Mouse (Mus musculus): Measurements from ENCODE around the gene Ccdc191. TPM values are rescaled to one million over a fixed set of nuclear protein-coding genes. Genes with fewer than 3 reads are reported as not detected.
A peak's percentile ranks its signal among the peaks of the same experiment; 100 is the strongest.

The Ccdc191 gene
- 8.6 and 10.7 TPM in 2 replicates for total RNA-seq (2021)
- long read RNA-seq, partial matches to known transcripts: 1 of 4 reads
- long read RNA-seq, other reads (novel, unspliced or antisense): 1 of 4 reads

DNA sequence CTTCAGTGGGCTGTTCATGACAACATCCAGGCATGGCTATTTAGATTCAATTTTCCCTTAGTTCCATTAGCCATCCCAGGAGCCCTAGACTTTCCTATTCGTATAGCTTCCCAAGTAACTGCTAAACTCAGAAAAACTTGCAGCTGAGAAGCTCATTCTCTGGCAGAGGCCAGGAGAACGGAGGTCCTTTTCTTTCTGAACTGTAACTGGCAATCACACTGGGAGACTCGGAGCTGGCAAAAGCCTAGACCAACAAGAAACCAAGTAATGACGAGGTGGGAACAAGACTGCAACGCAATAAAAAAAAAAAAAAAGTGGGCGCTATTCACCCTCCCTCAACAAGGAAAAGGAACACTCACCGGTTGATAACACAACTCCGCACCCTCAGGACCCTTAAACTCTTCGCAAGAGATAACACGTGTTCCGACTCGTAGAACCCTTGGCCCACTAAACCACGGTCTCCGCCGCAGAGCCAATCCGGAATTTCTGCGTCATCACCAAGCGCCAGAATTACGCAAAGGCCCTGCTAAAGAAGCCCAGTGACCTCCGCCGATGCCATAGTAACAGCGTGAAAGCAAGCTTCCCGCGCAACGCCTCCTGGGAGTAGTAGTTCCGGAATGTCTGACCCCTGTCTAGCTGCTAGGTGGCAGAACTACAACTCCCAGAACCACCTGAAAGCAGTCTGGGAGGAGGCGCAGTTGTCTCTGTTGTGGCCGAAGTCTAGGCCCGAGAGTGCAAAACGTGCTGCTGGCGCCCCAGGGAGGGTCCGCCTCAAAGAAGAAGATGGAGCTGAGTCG, at the start of gene Ccdc191:
Gene Ccdc191 (plus strand): TSS at position 593 of the 797 bp plus-strand sequence.
- DNase-seq: peak; percentile 98

DNA sequence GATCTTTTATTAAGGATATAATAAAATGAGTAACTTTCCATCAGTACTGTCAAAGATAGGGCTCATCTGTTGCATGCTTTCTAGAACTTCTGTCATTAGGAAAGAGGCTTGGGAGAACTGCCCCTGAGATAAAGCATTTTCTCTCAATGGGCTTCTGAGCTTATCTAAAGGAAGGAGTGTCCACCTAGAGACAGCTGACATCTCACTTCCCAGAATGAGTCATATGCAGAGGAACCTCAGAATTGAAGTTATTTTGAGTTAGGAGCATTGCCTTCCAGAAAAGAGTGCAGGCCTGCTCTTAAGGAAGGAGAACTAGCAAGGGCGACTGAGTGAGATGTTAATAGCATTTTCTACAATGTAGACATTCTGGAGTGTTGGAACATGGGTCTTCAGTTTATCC, 48.4 kb upstream of the Ccdc191 start:
- DNase-seq: no peak

DNA sequence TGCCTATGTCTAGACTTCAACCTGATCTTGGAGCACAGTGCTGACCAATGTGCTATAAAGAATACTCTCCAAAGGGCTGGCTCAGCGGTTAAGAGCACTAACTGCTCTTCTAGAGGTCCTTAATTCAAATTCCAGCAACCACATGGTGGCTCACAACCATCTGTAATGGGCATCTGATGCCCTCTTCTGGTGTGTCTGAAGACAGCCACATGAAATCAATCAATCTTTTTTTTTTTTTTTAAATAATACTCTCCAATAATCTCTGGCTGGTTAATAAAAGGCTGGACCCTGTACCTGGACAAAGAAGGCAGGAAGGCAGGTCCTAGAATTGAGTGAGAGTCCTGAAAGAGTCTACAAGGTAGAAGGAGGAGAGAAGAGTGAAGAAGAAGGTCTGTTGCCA, 39.8 kb upstream of the Ccdc191 start:
- DNase-seq: no peak

DNA sequence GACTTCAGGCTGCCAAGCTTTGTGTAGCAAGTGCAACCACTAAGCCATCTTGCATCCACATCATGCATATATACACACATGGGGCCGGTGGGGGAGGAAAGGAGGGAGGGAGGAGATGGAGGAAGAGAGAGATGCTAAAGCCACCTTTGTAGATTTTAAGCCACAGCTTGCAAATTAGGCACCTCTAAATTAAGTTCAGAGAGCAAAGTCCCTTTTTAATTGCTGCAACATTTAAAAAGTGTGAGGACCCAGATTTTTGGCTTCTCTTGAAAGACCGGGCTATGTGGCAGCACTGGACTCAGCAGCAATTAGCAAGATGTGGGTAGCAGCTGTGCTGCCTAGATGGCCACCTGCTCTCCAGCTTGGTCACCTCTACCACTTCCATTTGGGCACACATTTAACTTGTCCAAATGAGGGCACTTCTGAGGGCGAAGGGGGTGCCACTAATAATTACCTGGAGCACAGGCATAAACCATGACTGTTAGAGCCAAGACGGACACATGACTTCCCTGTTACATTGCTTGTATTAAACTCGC, 30.6 kb upstream of the Ccdc191 start:
- DNase-seq: no peak

DNA sequence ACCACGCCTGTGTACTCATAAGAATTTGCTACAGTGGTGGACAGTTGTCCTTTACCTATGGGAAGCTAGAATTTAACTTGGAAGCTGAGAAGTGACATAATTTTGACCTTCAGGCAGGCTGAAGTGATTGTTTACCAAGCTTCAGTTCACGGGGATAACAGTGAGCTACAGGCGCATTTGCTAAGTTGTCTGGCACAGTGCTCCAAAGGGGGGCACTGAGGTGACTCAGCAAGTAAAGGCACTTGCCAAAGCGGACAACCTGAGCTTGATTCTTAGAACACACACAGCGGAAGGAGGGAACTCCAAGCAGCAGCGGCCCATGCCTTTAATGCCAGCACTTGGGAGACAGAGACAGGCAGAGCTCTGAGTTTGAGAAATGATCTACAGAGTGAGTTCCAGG, 29.0 kb upstream of the Ccdc191 start:
- DNase-seq: no peak

DNA sequence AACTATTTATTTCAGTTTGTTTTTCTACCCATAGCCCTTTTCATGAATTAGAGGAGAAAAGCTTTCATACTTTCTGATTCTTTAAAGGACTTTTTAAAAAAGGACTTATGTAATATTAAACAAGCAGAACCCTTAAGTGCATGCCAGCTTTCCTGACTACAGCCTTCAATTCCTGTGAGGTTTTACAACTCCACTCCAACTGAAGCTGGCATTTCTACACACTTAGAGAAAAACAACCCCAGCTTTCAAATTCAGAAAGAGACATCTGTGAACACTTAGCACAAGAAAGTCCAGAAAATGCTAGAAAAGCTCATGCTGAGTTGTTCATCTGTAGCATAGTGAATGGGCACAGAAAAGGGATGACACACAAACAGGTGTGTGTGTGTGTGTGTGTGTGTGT, 19.8 kb upstream of the Ccdc191 start:
- DNase-seq: no peak

DNA sequence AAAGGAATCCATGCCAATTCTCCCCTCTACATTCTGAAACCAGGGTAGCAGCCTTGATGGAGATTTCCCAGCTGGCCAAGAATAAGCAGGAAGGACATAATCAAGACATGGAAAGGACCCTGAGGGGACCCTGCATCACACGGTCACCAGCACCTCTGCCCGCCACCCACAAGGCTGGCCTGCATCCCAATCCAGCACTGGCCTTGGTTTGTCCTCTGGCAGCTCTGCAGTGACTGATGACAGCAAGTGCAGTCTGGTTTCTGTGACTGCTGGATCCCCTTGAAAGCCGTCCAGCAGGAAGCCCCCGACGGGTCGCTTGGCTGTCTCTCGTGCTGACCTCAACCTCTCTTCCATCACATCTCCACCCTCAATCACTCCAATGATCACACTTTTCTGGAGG, 18.2 kb upstream of the Ccdc191 start:
- peak; percentile 18 for DNase-seq

DNA sequence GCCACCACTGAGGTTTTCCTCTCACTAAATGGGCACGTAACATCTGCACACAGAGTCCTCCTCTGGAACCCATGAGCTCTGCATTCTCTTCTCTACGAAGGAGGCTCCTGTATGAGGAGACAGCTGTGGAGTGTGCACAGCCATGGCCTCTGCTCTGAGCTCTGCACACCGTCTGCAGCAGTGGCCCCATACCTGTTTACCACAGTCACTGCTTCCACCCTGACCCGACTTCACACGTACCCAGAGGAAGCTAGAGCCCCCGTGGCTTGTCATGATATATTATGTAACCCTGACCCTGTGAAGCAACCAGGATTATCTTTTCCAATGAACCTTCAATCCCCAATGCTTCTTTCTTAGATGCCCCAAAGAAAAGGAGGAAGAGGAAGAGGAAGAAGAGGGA, 9.8 kb upstream of the Ccdc191 start:
- no peak for DNase-seq

DNA sequence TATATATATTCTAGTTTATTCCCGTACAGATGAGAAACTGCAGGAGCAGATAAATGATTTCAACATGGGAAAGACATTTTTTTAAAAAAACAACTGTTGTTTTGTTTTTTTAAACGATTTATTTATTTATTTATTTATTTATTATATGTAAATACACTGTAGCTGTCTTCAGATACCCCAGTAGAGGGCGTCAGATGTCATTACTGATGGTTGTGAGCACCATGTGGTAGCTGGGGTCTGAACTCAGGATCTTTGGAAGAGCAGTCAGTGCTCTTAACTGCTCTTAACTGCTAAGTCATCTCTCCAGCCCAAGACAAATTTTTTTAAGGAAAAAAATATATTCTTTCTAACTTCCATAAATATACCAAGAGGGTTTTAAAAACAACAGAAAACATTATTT, 8.0 kb upstream of the Ccdc191 start:
- DNase-seq: no peak

DNA sequence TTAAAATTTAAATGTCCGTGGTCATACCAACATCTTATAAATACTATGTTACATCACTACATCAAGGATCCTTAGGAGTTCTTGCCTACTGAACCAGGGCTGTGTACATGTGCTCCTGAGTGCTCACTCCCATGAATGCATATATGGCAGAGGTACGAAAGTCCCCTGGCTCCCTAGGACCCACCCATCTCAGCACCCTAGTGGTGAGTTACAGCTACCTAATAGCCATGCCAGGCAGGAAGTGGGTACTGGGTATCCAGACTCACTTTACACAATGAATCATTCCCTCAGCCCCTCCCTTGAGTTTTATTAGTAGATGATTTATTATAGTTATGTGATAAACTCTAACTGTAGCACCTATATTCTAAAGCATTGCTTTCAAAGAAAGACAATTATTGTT, 7.3 kb upstream of the Ccdc191 start:
- no peak for DNase-seq

DNA sequence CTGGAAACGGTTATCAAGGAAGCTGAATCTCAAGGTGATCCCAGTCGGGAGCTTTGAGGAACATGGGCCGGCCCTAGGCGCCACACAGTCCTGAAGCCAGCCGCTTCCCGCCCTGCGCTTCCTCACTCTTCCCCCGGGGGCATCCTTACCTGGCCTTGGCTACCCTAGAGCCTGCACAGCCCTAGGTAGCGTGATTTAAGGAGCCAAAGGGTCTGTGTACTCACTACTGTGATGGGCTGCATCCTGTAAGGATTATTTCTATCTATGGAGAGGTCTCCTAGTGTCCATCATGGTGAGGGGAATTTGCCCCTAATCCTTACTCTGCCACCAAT, 371 bp downstream of the Ccdc191 start:
- no peak for DNase-seq

DNA sequence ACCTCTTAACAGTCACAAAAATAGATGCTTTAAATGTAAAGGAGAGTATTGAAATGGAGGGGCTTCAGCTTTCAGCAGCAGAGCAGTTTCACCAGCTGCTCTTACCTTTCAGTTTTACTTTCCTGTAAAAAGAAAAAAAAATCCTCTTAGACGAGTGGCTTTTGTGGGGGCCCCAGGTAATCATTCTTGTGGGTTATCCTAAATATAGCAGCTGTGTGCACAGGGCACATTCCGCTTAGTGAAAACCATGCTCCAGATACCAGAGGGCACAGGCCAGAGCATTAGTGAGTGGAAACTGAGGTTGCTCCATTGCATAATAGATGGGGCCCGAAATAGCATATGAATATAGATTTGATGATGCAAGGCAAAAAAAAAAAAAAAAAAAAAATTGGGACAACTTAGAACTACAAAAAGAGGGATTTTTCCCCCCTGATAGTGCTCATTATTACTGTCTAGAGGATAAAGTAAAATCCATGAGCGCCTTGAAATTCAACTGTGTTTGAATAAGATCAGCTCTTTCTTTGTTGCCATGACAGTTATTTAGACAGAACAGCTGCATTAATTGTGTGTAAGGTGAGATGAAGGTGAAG, 1.2 kb downstream of the Ccdc191 start:
- no peak for DNase-seq

DNA sequence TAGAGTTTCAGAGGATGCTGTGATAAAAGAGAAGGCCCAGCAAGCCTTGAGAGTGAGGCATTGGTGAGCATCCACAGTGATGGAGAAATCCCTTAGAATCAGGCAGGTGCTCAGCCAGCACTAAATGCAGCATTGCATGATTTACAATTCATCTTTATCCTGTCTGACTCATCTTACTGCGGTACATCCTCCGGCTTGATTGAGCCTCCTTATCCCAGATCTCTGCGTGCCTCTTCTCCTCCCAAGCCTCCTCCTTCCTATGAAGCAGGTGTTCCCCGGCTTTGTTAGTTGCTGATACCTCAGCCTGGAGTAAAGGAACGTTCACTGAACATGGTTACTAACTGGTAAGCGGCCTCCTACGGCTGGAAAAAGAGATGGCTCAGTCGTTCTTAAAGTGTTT, 4.9 kb downstream of the Ccdc191 start:
- no peak for DNase-seq

DNA sequence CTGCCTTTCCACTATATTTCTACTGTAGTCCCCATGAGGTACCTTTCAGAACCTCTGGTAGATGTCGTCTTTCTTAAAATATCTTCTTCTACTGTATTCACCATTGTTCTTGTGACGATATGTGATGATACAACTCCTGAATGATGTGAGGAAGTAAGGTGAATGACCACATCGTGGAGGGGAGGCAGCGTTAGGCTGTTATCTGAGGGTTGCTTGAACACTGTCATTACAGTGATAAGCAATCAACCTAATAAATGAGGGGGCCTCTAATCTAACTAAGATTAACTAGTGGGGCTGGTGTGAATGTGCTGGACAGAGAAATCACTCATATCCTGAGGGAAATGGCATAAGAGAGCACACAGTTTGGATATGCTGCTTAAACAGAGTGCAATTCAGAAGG, 10.5 kb downstream of the Ccdc191 start:
- no peak for DNase-seq

DNA sequence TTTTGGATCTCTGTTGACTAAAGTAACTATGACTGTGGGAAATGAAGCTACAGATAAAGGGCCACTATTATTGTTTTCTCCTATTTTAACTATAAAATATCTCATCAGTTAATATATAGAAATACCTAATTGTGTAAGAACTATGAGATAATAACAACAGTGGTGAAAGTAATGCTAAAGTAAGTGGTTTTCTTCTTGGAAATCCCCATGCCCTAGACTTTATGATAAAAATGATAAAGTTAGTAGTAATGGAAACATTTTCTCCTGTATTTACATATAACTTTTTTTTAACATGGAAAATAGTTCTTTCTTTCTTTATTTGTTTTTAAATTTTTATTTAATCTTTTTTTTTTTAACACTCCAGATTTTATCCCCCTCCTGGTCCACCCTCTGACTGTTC, 11.0 kb downstream of the Ccdc191 start:
- no peak for DNase-seq

DNA sequence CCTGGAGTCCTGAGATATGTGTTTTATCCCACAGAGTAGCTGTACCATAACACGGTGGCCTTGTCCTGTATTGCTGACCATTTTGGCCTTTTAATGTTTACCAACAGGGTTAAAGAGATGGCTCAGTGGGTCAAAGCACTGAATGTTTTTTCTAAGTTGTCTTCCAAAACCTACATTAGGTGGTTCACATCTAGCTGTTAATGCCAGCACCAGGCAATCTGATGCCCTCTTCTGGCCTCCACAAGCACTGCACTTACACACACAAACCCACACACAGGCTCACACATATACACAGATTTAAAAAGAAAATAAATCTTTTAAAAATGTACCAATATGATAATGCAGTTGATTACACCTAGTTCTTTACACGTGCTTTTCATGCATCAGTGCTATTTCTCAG, 19.3 kb downstream of the Ccdc191 start:
- no peak for DNase-seq

DNA sequence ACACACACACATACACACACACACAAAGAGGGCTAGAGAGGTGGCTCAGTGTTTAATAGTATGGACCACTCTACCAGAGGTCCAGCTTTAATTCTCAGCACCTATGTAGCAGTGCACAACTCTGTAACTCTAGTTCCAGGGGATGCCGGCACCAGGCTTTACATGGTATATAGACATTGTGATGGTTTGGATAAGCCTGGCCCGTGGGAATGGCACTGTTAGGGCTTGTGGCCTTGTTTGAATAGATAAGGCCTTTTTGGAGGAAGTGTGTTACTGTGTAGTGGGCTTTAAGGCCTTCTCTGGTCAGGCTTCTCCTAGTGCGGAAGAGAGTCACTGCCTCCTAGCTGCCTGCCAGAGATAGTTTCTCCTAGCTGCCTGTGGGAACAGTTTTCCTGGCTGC, 29.3 kb downstream of the Ccdc191 start:
- no peak for DNase-seq

DNA sequence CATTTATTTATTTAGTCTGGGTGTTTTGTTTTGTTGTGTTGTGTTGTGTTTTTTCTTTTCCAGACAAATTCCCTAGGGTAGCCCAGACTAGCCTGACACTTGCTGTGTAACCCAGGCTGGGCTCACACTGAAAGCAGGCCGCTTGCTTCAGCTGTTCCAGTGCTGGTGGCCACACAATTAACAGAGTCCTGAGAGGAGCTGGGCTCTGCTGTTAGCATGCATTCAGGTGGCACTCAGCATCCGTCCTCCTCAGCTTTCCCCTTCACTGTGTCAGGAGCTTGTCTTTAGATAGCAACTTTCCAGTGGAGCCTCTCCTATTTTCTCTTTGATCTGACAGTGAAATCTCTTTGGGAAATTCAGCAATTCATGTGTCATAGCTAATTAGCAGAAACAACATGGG, 32.4 kb downstream of the Ccdc191 start:
- no peak for DNase-seq

DNA sequence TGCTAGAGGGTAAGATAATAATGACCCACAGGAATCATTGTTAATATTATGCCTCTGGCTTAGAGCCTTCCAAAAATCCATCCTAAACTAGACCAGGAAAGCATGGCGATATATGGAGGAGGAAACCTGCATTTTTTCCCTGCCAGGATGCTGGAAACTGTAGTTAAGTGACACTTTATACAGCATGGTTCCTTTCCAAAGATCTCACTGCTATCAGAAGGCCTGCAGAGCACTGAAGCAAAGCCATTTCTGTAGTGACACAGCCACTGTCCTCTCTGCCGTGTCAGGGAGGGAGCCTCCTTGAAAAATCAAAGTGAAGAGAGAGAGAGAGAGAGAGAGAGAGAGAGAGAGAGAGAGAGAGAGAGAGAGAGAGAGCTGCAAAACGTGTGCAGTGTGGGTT, 33.0 kb downstream of the Ccdc191 start:
- DNase-seq: no peak

DNA sequence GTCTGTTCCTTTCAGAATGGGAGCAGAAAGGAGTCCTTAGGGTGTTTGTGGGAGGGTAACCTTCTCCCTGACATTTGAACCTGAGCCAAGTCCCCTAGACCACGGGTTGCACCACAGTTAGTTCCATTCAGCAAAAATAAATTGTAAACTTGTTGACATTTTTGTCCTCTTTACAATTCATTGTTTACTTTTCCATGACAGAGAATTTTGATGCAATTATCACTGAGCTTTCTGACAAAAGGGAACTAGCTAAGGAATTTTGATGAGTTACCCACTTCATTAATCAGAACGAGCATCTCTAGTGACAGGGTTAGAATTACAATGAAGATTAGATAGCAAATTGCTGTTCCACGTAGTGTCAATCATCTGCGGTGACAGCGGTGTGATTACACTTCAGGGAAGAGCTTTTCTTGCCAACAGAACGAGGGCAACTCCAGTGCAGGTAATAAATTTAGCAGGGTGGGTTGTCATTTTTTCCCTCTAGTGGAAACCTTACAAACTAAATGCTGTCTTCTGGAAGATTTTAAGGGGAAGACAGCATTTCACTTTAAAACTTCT, 35.5 kb downstream of the Ccdc191 start:
- no peak for DNase-seq

DNA sequence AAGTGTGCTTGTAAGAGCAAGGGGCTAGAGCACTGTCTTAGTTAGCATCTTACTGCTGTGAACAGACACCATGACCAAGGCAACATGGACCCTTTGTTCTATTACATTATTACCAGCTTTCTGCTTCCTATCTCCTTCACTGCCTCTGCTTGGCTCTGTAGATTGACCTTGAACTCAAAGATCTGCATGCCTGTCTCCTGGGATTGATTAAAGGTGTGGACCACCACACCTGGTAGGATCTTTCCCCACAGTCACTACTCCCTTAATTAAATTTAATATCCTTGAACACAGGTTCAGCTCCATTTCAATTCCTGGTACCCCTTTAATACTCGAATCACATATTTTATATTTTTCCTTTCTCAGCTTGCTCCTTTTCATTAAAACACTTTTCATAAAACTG, 36.2 kb downstream of the Ccdc191 start:
- no peak for DNase-seq

DNA sequence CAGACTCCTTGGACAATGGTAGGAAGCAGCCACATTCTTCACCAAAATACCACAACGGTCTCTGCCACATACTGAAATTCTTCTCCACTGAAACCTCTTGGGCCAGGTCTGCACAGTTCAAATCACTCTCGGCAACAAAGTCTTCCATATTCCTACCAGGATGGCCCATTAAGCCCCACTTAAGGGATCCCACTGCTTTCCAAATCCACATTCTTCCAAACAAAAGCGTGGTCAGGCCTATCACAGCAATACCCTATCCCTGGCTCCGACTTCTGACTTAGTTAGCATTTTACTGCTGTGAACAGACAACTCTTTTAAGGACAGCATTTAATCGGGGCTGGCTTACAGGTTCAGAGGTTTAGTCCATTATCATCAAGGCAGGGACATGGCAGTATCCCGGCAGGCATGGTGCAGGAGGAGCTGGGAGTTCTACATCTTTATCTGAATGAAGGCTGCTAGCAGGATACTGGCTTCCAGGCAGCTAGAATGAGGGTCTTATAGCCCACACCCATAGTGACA, 36.8 kb downstream of the Ccdc191 start, which contains the start of gene Qtrt2:
Gene Qtrt2 (minus strand): TSS at position 469 of the 519 bp plus-strand sequence.
- no peak for DNase-seq

DNA sequence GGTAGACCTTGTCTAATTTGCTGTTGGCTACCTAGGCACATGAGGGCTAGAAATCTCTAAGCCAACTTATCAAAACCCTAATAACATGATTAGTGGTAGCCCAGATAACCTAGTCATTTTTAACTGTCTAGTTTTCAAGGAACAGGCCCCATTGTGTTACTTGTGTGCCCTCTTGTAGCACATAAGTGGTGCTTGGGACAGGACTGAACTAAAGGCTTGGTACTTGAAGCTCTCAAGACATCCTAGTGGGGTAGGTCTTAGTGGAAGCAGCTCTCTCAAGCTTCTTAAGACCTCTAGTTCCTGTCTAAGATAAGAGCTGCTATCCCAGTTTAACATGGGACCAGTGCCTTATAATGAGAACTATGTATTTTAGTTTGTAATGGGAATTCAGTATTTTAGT, 41.0 kb downstream of the Ccdc191 start:
- DNase-seq: no peak
